Mouse (Mus musculus) E14TG2a.4 (cell line): Measurements from ENCODE around the gene Best2.

Experiments used
- H3K27me3 ChIP-seq: 2 replicates; pipeline ENCODE4 v1.6.1; 2014; ENCODE audit warnings: low read length, control low read depth; ENCODE audit not compliant: insufficient read depth
- H3K36me3 ChIP-seq: 2 replicates; pipeline ENCODE4 v1.6.1; 2014; ENCODE audit warnings: low read length, control low read depth; ENCODE audit not compliant: insufficient read depth
- H3K4me1 ChIP-seq: replicated peaks from 2 replicates; pipeline ENCODE4 v1.6.1; 2014; ENCODE audit warnings: low read depth, low read length, control low read depth
- H3K4me3 ChIP-seq: replicated peaks from 2 replicates; pipeline ENCODE4 v1.5.1; 2014; ENCODE audit warnings: mild to moderate bottlenecking, low read length
- H3K9me3 ChIP-seq: 2 replicates; pipeline ENCODE4 v1.6.1; 2014; ENCODE audit warnings: low read length, control low read depth
- CTCF ChIP-seq: conservative IDR thresholded peaks from 2 replicates; pipeline ENCODE4 v1.5.1; 2014; ENCODE audit warnings: low read length
- NANOG ChIP-seq: IDR thresholded peaks from 2 replicates; pipeline ENCODE4 v1.6.1; 2014; ENCODE audit warnings: borderline replicate concordance, low read length, mixed read lengths
- POU5F1 ChIP-seq: IDR thresholded peaks from 2 replicates; pipeline ENCODE4 v1.6.1; 2014; ENCODE audit warnings: low read length, borderline replicate concordance

The Best2 gene

GRCm38 (mm10) chr8:85011242-85011641 is 3.1 kb downstream of the Best2 start:
- TF ChIP-seq POU5F1 (no peak), CTCF (no peak), NANOG (no peak)
- Histone ChIP-seq H3K9me3 (no peaks in the 10 kb centered on the region), H3K27me3 (peaks cover 57% of the 10 kb centered on the region), H3K4me3 (0 out of 2 replicates have a peak overlapping the region, but pooled peaks have one; percentile 13), H3K36me3 (no peaks in the 10 kb centered on the region), H3K4me1 (peaks cover 52% of the 10 kb centered on the region)

- Histone ChIP-seq H3K36me3 (peaks cover 7% of the 10 kb centered on the region), H3K4me1 (peaks cover 39% of the 10 kb centered on the region), H3K4me3 (peak overlapping the region; percentile 67), H3K27me3 (peaks cover 34% of the 10 kb centered on the region), H3K9me3 (no peaks in the 10 kb centered on the region)
- TF ChIP-seq NANOG = no peak
- no peak for TF ChIP-seq POU5F1
- peak; percentile 62 for TF ChIP-seq CTCF
These were observed 6.6 kb downstream of the Best2 start for GRCm38 (mm10) chr8:85007686-85008085.

GRCm38 (mm10) chr8:84997649-84998295 is 16.6 kb downstream of the Best2 start:
- Histone ChIP-seq H3K4me1 (peaks cover 71% of the 10 kb centered on the region), H3K4me3 (peak overlapping the region; percentile 59), H3K9me3 (no peaks in the 10 kb centered on the region), H3K36me3 (peaks cover 73% of the 10 kb centered on the region), H3K27me3 (no peaks in the 10 kb centered on the region)
- TF ChIP-seq NANOG (no peak), CTCF (peak; percentile 71), POU5F1 (no peak)

GRCm38 (mm10) chr8:84996978-84997377 is 17.4 kb downstream of the Best2 start:
- H3K4me3 ChIP-seq = 0 out of 2 replicates have a peak overlapping the region, but pooled peaks have one; percentile 59
- no peak for TF ChIP-seq NANOG
- TF ChIP-seq CTCF = no peak
- TF ChIP-seq POU5F1 = no peak
- no peaks in the 10 kb centered on the region for H3K9me3 ChIP-seq
- peaks cover 70% of the 10 kb centered on the region for H3K36me3 ChIP-seq
- H3K27me3 ChIP-seq = no peaks in the 10 kb centered on the region
- H3K4me1 ChIP-seq = peaks cover 67% of the 10 kb centered on the region

- Histone ChIP-seq H3K9me3 (no peaks in the 10 kb centered on the region), H3K27me3 (no peaks in the 10 kb centered on the region), H3K36me3 (peaks cover 64% of the 10 kb centered on the region), H3K4me3 (peak overlapping the region; percentile 66), H3K4me1 (peaks cover 68% of the 10 kb centered on the region)
- TF ChIP-seq POU5F1 = no peak
- TF ChIP-seq NANOG = no peak
These were observed 18.7 kb downstream of the Best2 start for GRCm38 (mm10) chr8:84995680-84996079.

- Histone ChIP-seq H3K36me3 (peaks cover 62% of the 10 kb centered on the region), H3K27me3 (no peaks in the 10 kb centered on the region), H3K4me1 (peaks cover 71% of the 10 kb centered on the region), H3K4me3 (no peak overlapping the region), H3K9me3 (no peaks in the 10 kb centered on the region)
- no peak for TF ChIP-seq NANOG
- no peak for TF ChIP-seq POU5F1
- TF ChIP-seq CTCF = no peak
These were observed 20.0 kb downstream of the Best2 start for GRCm38 (mm10) chr8:84994375-84994774.

GRCm38 (mm10) chr8:84990836-84991235 is 23.5 kb downstream of the Best2 start:
- peaks cover 40% of the 10 kb centered on the region for H3K36me3 ChIP-seq
- TF ChIP-seq NANOG = no peak
- no peak for TF ChIP-seq POU5F1
- TF ChIP-seq CTCF = no peak
- H3K4me1 ChIP-seq = peaks cover 83% of the 10 kb centered on the region
- peak overlapping the region; percentile 91 for H3K4me3 ChIP-seq
- no peaks in the 10 kb centered on the region for H3K27me3 ChIP-seq
- H3K9me3 ChIP-seq = no peaks in the 10 kb centered on the region

GRCm38 (mm10) chr8:84990349-84990748 is 24.0 kb downstream of the Best2 start, which contains the start of gene Hook2:
Hook2 (plus strand) TSS chr8:84990603.
- H3K9me3 ChIP-seq = no peaks in the 10 kb centered on the region
- H3K4me3 ChIP-seq = peak within 1 kb of the TSS; percentile 91
- no peaks in the 10 kb centered on the region for H3K27me3 ChIP-seq
- H3K36me3 ChIP-seq = peaks cover 36% of the 10 kb centered on the region
- TF ChIP-seq CTCF (peak; percentile 62), NANOG (no peak), POU5F1 (no peak)
- H3K4me1 ChIP-seq = peaks cover 81% of the 10 kb centered on the region

- TF ChIP-seq NANOG = no peak
- TF ChIP-seq CTCF = peak; percentile 89
- no peaks in the 10 kb centered on the region for H3K9me3 ChIP-seq
These were observed 24.5 kb downstream of the Best2 start for GRCm38 (mm10) chr8:84989810-84990209.

More at GRCm38 (mm10) chr8:84989810-84990209, 24.5 kb downstream of the Best2 start:
- no peaks in the 10 kb centered on the region for H3K27me3 ChIP-seq
- H3K4me3 ChIP-seq = peak overlapping the region; percentile 91
- peaks cover 30% of the 10 kb centered on the region for H3K36me3 ChIP-seq
- H3K4me1 ChIP-seq = peaks cover 81% of the 10 kb centered on the region
